Mouse (Mus musculus): ENCODE results near the gene Wdr31. TPM values are rescaled to one million over a fixed set of nuclear protein-coding genes. Genes with fewer than 3 reads are reported as not detected.

Wdr31 gene
- total and polyA plus RNA-seq, 2 experiments from 2014 or later: 4.3 to 17.6 TPM

DNA sequence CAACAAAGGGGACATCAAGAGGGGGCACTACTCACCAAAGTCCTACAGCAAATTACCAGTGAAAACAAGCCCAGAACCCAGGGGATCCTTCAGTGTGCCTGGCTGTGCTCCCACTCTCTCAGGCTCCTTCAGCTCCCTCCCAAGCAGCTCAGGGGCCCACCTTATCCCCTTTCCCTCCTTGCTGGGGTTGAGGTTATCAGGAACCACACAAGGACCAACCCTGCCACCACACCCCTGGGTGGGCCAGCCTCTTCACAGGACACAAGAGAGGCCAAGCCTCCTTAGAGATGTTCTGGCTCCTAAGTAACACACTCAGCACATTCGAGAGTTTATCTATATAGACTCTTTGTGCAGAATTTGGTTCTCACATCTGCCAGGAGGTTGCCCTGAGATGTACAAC, 45.9 kb upstream of the Wdr31 start:
- H3K27ac ChIP-seq: 0 out of 2 replicates have a peak overlapping the region, but pooled peaks have one; percentile 20
- no peaks in the 10 kb centered on the region for H3K27me3 ChIP-seq (ENCODE audit: insufficient read depth, low read length)
- no peak for DNase-seq (ENCODE audit: low spot score)
- H3K4me2 ChIP-seq (ENCODE audit: low read depth, low read length): no peak overlapping the region
- H3K4me1 ChIP-seq (ENCODE audit: insufficient read depth, low read length): 0 out of 2 replicates have a peak, but pooled peaks cover 9% of the 10 kb centered on the region
- H3K36me3 ChIP-seq (ENCODE audit: insufficient read depth, low read length): peaks cover 15% of the 10 kb centered on the region; the same call in 1 of the 2 replicates
- H3K4me3 ChIP-seq (ENCODE audit: low read length): no peak overlapping the region
- H3K9ac ChIP-seq (replicated peaks; ENCODE audit: low read length): no peak overlapping the region
- TF ChIP-seq CTCF (IDR thresholded peaks at IDR 0.05; ENCODE audit: low read depth): no peak
- ATAC-seq: no peak
- 85% methylated on average over 1 of the region's 1 CpGs for WGBS
- no peaks in the 10 kb centered on the region for H3K9me3 ChIP-seq (ENCODE audit: low read length)

- DNase-seq (ENCODE audit: low spot score) (no peak), ATAC-seq (no peak)
- 0 out of 2 replicates have a peak, but pooled peaks cover 9% of the 10 kb centered on the region for H3K4me1 ChIP-seq (ENCODE audit: insufficient read depth, low read length)
- 57% methylated on average over 2 of the region's 2 CpGs for WGBS
- no peak overlapping the region for H3K9ac ChIP-seq (replicated peaks; ENCODE audit: low read length)
- no peak overlapping the region for H3K4me2 ChIP-seq (ENCODE audit: low read depth, low read length)
- 0 out of 2 replicates have a peak overlapping the region, but pooled peaks have one; percentile 20 for H3K27ac ChIP-seq
- TF ChIP-seq CTCF (IDR thresholded peaks at IDR 0.05; ENCODE audit: low read depth): no peak
- peaks cover 20% of the 10 kb centered on the region; the same call in 1 of the 2 replicates for H3K36me3 ChIP-seq (ENCODE audit: insufficient read depth, low read length)
- H3K4me3 ChIP-seq (ENCODE audit: low read length): no peak overlapping the region
- no peaks in the 10 kb centered on the region for H3K9me3 ChIP-seq (ENCODE audit: low read length)
- H3K27me3 ChIP-seq (ENCODE audit: insufficient read depth, low read length): no peaks in the 10 kb centered on the region
Measured at GRCm38 (mm10) chr4:62516079-62516478, 45.4 kb upstream of the Wdr31 start.

- Histone ChIP-seq H3K4me3 (ENCODE audit: low read length) (no peak overlapping the region), H3K27ac (0 out of 2 replicates have a peak overlapping the region, but pooled peaks have one; percentile 20), H3K4me2 (ENCODE audit: low read depth, low read length) (no peak overlapping the region), H3K4me1 (ENCODE audit: insufficient read depth, low read length) (0 out of 2 replicates have a peak, but pooled peaks cover 9% of the 10 kb centered on the region), H3K9ac (replicated peaks; ENCODE audit: low read length) (no peak overlapping the region), H3K36me3 (ENCODE audit: insufficient read depth, low read length) (peaks cover 25% of the 10 kb centered on the region; the same call in 1 of the 2 replicates), H3K9me3 (ENCODE audit: low read length) (no peaks in the 10 kb centered on the region), H3K27me3 (ENCODE audit: insufficient read depth, low read length) (no peaks in the 10 kb centered on the region)
- no peak for TF ChIP-seq CTCF (IDR thresholded peaks at IDR 0.05; ENCODE audit: low read depth)
- no peak for DNase-seq (ENCODE audit: low spot score)
- WGBS: 73% methylated on average over 3 of the region's 3 CpGs
- no peak for ATAC-seq
Measured at GRCm38 (mm10) chr4:62515490-62515889, 44.8 kb upstream of the Wdr31 start.

GRCm38 (mm10) chr4:62514995-62515394, 44.3 kb upstream of the Wdr31 start:
- Histone ChIP-seq H3K4me1 (ENCODE audit: insufficient read depth, low read length) (0 out of 2 replicates have a peak, but pooled peaks cover 9% of the 10 kb centered on the region), H3K4me2 (ENCODE audit: low read depth, low read length) (no peak overlapping the region), H3K4me3 (ENCODE audit: low read length) (no peak overlapping the region), H3K27me3 (ENCODE audit: insufficient read depth, low read length) (no peaks in the 10 kb centered on the region), H3K9ac (replicated peaks; ENCODE audit: low read length) (0 out of 2 replicates have a peak overlapping the region, but pooled peaks have one; percentile 21), H3K27ac (no peak overlapping the region), H3K9me3 (ENCODE audit: low read length) (no peaks in the 10 kb centered on the region), H3K36me3 (ENCODE audit: insufficient read depth, low read length) (peaks cover 25% of the 10 kb centered on the region; the same call in 1 of the 2 replicates)
- no peak for ATAC-seq
- no peak for DNase-seq (ENCODE audit: low spot score)
- 63% methylated on average over 7 of the region's 7 CpGs for WGBS
- no peak for TF ChIP-seq CTCF (IDR thresholded peaks at IDR 0.05; ENCODE audit: low read depth)

DNA sequence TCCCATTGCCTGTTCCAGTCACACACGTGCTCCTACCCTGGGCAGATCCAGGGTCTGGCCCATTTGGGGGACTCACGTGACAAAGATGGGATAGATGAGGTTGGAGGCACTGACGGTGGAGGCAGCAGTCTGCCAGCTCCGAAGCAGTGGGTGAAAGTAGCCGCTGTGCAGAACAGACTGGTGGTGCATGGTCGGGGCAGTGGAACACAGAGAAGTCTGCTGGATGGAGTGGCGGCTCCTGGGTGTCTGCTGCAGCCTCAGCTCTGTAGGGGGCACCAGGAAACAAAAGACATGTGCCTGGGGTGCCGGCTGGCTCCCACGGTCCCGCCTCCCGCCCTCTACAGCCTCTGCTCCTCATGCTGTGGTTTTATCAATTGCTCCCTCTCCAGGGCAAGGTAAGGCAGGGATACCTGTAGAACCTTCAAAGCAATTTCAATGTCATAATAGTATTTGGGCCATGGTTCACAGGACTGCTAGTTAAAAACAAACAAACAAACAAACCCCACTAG, 43.4 kb upstream of the Wdr31 start:
- no peak for DNase-seq (ENCODE audit: low spot score)

DNA sequence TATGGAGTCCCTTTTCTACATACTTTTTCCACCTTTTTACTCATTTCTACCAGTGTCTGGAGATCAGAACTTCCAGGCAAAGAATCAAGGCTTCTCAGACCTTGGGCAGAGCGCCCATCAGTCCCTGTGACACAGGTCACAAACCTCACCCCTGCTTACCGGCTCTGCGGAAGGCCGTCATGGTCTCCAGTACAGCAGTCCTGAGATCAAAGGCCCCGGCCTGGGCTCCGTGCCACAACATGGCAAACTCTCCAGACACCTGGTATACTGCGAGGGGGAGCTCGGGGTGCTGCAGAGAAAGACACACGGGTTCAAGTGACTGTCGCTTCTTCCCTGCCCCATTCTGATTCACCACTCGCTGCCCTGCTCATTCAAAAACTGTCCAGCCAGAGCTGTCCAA, 39.2 kb upstream of the Wdr31 start:
- no peak overlapping the region for H3K9ac ChIP-seq (replicated peaks; ENCODE audit: low read length)
- no peaks in the 10 kb centered on the region for H3K4me1 ChIP-seq (ENCODE audit: insufficient read depth, low read length)
- no peaks in the 10 kb centered on the region for H3K27me3 ChIP-seq (ENCODE audit: insufficient read depth, low read length)
- no peak for TF ChIP-seq CTCF (IDR thresholded peaks at IDR 0.05; ENCODE audit: low read depth)
- no peak overlapping the region for H3K27ac ChIP-seq
- WGBS: 85% methylated on average over 11 of the region's 11 CpGs
- H3K4me3 ChIP-seq (ENCODE audit: low read length): no peak overlapping the region
- DNase-seq (ENCODE audit: low spot score): no peak
- H3K36me3 ChIP-seq (ENCODE audit: insufficient read depth, low read length): peaks cover 38% of the 10 kb centered on the region
- no peak overlapping the region for H3K4me2 ChIP-seq (ENCODE audit: low read depth, low read length)
- no peak for ATAC-seq
- no peaks in the 10 kb centered on the region for H3K9me3 ChIP-seq (ENCODE audit: low read length)

More for the DNA sequence above, 43.4 kb upstream of the Wdr31 start:
- H3K4me3 ChIP-seq (ENCODE audit: low read length): no peak overlapping the region
- H3K36me3 ChIP-seq (ENCODE audit: insufficient read depth, low read length): peaks cover 35% of the 10 kb centered on the region
- H3K4me2 ChIP-seq (ENCODE audit: low read depth, low read length): no peak overlapping the region
- H3K9ac ChIP-seq (replicated peaks; ENCODE audit: low read length): no peak overlapping the region
- H3K27me3 ChIP-seq (ENCODE audit: insufficient read depth, low read length): no peaks in the 10 kb centered on the region
- 0 out of 2 replicates have a peak, but pooled peaks cover 7% of the 10 kb centered on the region for H3K4me1 ChIP-seq (ENCODE audit: insufficient read depth, low read length)
- no peaks in the 10 kb centered on the region for H3K9me3 ChIP-seq (ENCODE audit: low read length)
- H3K27ac ChIP-seq: no peak overlapping the region
- ATAC-seq: no peak; the same call in 1 of the 2 replicates
- 36% methylated on average over 11 of the region's 11 CpGs for WGBS
- TF ChIP-seq CTCF (IDR thresholded peaks at IDR 0.05; ENCODE audit: low read depth): no peak

DNA sequence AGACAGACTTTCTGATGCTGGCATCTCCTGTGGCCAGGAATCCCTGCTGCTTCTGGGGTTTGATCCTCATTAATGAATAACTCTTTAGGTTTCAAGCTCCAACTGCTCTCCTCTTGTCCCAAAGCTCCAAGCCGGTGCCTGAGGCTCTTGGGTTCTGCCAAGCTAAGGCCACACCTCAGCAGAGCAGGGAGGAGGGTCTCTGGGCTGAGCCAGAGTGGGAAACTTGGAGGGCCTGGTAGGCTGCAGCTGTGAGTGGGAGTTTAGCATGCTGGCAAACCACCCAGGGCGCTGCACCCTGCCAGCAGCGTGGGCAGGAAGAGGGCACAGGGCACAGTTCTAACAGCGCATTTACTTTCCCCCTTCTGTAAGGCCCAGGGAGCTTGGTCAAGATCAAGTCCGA, 38.1 kb upstream of the Wdr31 start:
- Histone ChIP-seq H3K4me3 (ENCODE audit: low read length) (no peak overlapping the region), H3K4me2 (ENCODE audit: low read depth, low read length) (no peak overlapping the region), H3K4me1 (ENCODE audit: insufficient read depth, low read length) (no peaks in the 10 kb centered on the region), H3K27me3 (ENCODE audit: insufficient read depth, low read length) (no peaks in the 10 kb centered on the region), H3K27ac (no peak overlapping the region), H3K36me3 (ENCODE audit: insufficient read depth, low read length) (peaks cover 38% of the 10 kb centered on the region), H3K9me3 (ENCODE audit: low read length) (no peaks in the 10 kb centered on the region), H3K9ac (replicated peaks; ENCODE audit: low read length) (no peak overlapping the region)
- WGBS: 84% methylated on average over 5 of the region's 5 CpGs
- ATAC-seq (no peak), DNase-seq (ENCODE audit: low spot score) (no peak)
- no peak for TF ChIP-seq CTCF (IDR thresholded peaks at IDR 0.05; ENCODE audit: low read depth)
